Mouse (Mus musculus): ENCODE measurements around the gene Gatm.

The Gatm gene

DNA sequence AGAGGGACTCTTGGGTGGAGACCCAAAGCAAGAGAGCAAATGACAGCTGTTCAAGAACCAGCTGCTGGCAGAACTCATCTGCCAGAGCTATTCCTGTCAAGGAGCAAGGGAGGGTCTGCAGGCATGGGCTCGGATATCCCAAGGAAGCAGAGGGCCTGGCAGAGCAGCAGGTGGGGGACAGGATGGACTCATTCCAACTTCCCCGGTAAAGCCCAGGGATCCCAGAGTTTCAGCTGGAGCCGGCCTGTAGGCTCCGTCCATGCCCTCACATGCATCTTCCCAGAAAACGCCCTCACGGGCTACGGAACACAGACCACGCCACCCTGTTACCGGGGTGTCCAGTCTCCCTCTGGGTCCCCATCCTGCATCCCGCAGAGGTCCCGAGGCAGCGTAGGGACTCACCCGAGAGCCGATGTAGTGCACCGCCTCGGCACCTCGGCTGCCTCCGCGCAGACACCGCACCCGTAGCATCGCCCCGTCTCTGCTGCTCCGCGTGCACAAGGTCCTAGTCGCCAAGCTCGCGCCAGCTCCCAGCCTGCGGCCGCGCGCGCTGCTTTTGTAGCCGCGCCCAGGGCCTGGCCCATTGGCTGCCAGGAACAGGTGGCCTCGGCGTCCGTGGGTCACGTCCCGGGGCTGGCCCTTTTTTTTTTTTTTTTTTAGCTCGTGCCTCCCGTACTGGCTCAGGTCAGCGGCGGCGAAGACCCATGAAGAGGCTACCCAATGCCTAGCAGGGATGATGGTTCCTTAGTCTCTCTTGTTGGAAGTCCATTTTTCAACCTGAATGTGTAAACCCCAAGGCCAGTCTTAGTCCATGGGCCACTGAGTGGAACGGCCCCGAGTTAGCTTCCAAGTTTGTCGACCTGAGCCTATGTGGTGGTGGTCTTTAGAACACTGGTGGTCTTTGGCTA lies at the start of gene Gatm:
Gene Gatm, minus strand, starts transcription at position 558 of the 908 bp plus-strand sequence.
- DNase-seq (ENCODE audit: low spot score in 2 of 2), result peak; percentile 54 to 67

DNA sequence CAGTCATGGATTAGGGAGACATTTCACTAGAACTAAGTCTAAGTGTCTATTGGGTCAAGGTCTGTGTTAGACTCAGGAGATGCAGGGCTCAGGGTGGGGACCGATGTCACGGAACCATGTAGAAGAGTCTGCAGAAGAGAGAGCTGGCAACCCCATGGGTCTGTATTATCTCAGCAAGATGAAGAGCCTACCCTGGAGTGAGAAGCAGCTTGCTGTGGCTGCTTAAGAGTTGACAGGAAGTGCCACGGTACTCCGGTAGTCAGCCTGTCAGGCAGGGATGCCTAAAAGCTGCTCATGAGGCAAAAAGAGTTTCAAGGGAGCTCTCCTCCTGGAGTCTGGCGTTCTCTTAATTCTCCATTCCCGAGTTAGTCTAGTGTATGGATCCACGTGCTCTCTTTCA lies 48.7 kb upstream of the Gatm start:
- no peak for DNase-seq (ENCODE audit: low spot score in 2 of 2)

DNA sequence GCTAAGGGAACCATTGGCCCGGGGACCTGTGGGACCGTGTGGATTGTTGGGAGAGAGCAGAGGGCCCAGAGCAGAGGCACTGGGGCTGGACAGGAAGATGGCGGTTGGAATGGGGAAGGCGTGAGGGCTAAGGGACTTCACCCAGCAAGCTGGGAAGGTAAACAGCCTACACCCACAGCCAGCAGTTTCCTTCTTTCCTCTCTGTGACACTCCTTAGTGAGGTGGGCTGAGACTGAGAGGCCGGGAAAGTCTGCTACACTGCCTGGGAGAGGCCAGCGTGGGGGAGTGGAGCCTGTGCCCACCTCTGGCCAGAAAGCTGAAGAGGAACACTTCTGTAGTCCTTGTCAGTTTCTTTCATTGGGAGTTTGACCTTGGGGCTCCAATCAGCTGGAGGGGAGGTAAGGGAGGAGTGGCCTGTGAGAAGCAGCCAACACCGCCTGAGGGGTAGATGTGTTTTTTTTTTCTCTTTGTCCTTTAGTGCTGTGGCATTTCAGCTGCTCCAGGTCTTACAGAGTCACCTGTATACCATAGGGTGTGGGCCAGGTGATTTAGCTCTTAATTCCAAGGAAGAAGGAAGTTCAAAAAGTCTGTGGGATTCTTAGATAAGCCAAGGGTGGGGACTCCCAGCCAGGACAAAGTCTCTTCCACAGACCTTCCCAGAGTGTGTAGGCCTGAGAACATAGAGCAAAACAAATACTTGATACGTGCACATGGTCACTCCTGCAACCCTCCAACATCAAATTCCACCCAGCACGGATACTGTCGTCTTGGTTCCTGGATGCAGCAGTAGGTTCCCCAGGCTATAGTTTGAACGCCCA lies 46.8 kb upstream of the Gatm start:
- DNase-seq (ENCODE audit: low spot score in 2 of 2), result no peak

DNA sequence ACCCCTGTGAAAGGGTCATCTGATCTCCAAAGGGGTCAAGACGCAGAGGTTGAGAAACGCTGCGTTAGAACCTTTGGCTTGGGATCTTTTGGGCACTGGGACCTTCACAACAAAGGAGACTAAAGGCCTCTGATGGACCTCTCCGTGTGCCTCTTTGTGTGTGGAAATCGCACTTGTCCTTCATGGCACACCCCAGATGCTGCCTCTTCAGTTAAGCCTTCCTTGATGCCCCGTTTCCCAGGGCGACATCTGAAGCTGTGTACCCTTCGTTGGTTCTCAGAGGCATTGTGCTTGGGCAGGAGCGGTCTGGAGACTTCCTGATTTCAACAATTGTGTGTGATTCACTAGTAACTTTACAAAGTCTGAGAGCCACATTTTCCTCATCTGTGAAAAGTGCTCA lies 45.7 kb upstream of the Gatm start:
- DNase-seq (ENCODE audit: low spot score in 2 of 2), result no peak

DNA sequence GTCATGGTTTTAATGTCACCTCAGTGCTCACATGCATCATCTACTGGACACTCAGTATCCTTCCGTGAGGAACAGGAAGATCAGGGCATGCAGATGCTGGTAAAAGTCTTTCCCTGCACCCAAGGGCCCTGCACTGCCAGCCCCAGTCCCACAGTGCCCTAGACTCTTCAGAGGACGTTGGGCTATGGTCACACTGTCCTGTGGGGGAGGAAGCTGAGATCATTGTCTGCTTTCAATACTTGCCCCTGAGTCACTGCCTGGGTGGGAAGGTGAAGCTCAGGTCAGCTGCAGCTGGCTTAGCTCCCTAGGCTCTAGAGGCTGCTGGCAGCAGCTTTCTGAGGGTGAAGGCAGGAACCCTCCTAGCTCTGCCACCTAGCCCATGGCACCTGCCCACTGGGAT lies 44.9 kb upstream of the Gatm start:
- no peak for DNase-seq (ENCODE audit: low spot score in 2 of 2)

DNA sequence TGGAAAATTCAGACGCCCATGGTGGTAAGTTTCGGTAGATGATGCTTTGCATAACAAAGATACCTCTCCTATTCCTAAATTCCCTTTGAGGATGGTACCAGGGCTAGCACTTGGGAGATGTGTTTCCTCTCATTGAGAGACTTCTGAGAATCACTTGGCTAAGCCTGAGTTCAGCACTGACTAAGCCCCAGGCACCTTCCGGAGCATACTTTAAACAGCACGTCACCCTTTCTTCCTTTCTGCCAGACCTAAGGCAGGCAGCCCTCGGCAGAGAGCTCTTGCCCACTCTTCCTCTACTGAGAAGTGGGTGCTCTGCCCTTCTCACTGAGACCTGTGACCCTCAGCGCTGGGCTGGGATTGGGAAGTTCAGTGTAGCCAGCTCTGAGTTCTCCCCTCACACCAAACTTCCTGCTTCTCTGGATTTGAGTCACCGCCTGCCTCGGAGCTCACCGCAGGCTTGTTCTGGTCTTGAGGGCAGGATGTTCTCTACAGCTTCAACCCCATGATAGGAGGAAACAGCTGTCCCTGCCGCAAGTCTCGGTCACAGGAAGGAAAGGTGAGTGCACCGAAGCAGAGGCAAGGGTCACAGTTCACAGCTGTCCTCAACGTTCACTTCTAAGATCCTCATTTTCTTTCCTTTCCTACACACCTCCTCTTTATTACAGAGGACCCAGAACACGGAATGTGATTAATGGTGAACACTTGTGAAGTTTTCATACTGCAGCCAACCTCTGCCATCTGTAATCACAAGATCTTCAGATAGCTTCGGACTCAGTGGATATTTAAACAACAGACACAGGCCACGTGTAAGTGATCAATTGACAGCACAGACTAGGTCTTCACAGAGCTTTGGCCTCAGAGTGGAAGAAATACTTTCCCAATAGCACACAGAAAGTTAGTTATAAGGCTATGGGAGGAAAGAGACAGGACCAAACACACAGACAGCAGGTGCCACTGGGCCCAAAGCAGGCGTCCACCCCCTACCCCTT lies 41.3 kb upstream of the Gatm start:
- no peak for DNase-seq (ENCODE audit: low spot score in 2 of 2)

DNA sequence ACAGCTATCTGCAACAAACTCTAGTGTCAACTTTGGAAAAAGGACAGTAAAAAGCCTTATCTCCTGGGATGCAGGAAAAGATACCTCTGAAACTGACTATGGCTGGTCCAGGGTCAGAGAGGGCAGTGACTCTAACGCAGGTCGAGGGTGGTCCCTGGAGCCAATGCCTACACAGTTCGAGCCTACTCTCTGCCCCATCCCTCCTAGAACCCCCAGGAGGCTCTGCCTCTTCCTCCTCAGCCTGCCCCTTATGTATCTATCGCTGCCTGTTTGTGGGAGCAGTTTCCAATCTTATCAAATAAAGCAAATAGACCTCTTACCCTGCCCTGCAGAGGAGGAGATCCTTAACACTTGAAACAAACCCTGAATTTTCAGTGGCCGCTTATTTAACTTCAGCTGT lies 27.6 kb upstream of the Gatm start:
- no peak for DNase-seq (ENCODE audit: low spot score in 2 of 2)

DNA sequence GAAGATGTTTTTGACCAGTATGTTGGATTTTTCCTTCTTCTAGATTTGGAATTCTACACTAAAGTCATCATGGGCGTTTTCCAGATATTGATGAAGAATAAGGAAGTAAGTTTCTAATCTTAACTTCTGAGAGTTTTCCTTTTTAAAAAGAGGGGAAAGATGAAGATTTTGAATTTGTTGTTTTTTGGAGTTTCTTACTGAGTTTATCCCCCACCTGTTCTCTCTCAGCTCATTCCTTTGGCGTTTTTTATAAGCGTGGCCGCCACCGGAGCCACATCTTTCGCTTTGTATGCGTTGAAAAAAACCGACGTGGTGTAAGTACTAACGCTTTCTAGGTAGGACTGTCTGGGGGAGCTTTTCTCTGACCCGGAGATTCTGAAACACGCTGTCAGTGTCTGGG lies 26.9 kb upstream of the Gatm start:
- DNase-seq (ENCODE audit: low spot score in 2 of 2), result no peak

DNA sequence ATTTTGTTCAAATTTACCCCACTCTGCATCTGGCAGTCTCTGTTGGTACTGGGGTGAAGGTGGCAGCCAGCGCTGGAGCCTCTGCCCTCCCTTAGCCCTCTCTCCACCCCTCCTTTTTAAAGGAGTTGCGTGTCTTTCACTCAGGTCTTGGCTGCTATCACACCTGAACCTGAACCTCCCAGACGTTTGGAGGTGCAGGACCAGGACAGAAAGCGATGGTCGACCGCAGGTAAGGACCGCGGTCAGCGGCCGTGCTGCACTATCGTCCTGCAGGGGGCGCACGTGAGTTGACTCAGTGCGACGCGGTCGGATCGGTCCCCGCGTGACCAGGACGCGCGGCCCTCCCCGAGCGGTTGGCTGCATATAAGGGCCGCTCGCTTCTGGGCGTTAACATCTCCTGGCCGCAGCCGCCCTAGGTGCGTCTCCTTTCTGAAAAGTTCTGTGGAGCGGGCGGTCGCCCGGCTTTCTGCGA lies 26.5 kb upstream of the Gatm start:
- DNase-seq (ENCODE audit: low spot score in 2 of 2), result peak; percentile 38 to 39

DNA sequence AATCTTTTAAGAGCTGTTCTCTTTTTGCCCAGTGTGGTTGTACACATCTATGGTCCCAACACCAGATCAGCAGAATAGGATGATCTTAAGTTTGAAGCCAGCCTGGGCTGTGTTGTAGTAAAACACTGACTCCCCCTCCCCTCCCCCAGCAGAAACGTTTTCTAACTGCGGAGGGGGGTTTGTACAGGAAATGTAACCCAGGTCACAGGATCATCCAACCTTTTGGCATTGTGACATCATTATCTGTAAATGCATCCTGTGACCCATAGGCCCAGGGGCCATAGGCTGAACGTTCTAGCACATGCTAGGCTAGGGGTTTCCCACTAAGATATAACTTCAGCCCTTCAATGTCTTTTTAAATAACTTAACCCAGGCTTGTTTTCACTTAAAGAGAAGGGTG lies 25.6 kb upstream of the Gatm start, which contains the start of gene AA467197:
Gene AA467197, plus strand, starts transcription at position 301 of the 400 bp plus-strand sequence.
- no peak for DNase-seq (ENCODE audit: low spot score in 2 of 2)

DNA sequence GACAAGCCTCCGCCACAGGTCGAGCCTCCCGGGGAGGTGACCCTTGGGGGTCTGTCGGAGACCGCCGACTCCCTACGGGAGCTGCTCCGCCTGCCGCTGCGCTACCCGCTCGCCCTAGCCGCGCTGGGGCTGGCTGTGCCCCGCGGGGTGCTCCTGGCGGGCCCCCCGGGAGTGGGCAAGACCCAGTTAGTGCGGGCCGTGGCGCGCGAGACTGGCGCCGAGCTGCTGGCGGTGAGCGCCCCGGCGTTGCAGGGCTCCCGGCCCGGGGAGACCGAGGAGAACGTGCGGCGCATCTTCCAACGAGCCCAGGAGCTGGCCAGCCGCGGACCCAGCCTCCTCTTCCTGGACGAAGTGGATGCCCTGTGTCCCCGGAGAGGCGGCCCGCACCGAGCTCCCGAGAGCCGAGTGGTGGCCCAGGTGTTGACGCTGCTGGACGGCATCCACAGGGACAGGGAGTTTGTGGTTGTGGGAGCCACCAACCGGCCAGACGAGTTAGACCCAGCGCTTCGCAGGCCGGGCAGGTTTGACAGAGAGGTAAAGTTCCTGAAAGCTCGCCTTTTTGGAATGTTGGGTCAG lies 20.2 kb upstream of the Gatm start:
- no peak for DNase-seq (ENCODE audit: low spot score in 2 of 2)

DNA sequence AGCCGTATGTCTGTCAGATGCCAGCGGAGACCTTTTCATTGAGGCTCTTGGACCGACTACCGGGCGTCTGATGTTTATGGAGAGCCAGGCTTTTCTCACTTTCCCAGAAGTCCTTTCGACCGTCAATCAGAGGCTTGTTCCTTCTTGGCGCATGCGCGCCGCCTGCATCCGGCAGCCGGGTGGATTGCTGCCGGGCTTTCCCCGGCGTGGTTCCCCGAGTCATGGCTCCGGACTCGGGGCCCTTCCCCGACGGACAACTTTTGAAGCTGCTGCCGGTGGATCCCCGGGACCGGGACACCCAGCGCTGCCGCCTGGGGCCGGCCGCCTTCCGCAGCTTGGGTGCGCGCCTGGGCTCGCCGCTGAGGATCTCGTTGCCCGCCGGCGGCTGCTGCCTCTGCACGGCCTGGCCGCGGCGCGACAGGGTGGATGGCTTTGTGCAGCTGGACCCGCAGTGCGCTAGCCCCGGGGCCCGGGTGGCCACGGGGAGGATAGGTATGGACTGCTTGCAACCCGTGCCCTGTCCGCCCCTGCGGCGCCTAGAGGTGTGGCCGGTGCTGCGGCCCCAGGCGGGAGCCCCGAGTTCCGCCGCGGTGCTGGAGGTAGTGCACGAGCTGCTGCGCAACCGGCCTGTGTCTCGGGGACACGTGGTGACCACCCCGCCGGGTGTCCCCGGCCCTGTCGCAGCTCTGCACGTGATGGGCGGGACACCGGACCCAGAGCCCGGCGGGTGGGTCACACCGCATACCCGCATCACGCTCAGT lies 19.5 kb upstream of the Gatm start:
- peak; percentile 78 to 87 for DNase-seq (ENCODE audit: low spot score in 2 of 2)

DNA sequence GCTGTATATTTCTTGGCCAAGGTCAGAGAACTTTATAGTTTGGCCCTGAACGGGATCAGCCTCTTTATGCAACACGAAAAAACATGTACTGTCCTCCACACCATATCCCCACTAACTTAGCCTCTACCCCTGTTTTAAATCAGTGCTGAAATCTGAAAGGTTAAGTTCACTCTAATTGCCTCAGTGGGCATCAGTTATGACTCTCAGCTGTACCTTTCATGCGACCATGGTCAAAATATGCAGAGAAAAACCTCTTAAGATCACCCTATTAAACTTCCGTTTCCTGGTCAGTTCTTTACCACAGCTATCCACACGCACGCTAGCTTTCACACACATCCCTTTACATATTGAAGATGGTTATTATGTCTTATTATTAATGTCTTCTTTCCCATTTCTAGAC lies 18.8 kb upstream of the Gatm start:
- DNase-seq (ENCODE audit: low spot score in 2 of 2), result no peak

DNA sequence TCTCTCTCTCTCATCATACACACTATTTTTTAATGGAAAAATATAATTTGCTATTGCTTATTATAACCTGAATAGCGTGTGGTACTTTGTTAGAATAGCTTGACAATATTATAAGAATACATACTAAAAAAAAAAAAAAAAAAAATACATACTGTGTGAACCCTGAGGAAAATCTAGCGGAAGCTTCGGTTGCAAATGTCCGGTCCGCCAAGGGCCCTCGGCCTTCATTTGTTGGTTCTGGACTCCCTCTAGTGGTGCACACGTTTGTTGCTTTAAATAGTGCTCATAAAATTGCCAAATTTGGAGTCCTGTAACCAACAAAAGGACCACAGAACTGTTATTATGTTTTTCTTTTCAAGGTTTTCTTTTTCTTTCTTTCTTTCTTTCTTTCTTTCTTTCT lies 17.9 kb upstream of the Gatm start:
- DNase-seq (ENCODE audit: low spot score in 2 of 2), result peak; percentile 44 to 70

DNA sequence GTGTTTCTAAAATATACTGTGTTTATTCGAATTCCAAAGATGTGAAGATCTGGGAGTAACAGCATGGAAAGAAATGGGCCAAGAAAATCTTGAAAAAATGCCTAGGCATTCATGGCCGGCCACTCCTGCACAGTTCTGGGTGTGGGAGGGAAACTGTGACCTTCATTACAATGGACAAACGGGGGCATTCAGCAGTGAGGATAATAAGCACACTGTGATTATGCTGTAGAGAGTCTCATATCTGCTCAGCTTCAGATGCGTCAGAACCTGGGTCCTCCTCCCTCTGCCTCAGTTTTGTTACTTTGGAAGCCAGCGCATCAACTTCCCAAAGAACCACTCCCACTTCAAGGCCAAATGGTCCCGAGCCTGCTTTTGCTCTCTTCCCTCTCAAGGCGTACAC lies 14.8 kb upstream of the Gatm start:
- DNase-seq (ENCODE audit: low spot score in 2 of 2), result no peak

DNA sequence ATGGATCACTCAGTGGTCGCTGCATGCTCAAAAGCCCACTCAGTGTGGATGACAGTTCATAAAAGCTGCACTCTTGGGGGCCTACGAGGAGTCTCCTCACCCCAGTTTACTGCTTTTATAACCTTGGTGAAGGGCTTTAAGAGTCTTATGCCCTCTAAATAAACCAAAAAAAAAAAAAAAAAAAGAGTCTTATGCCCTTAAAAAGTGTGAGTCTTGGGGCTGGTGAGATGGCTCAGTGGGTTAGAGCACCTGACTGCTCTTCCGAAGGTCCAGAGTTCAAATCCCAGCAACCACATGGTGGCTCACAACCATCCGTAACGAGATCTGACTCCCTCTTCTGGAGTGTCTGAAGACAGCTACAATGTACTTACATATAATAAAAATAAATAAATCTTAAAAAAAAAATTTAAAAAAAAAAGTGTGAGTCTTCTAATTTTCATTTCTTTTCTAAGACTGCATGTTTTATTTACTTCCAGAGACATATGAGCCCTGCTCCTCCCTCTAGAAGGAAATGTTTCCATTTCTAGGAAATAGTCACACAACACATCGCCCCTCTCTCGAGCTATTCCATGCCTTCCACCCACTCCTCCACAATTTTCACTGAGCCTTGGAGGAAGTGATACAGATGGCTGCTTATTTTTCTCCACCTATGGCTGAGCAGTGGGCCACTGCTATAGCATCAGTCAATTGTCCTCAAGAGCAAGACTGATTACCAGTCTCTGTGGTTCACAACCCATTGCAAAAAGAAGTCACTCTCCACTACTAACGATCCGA lies 10.4 kb upstream of the Gatm start:
- no peak for DNase-seq (ENCODE audit: low spot score in 2 of 2)

DNA sequence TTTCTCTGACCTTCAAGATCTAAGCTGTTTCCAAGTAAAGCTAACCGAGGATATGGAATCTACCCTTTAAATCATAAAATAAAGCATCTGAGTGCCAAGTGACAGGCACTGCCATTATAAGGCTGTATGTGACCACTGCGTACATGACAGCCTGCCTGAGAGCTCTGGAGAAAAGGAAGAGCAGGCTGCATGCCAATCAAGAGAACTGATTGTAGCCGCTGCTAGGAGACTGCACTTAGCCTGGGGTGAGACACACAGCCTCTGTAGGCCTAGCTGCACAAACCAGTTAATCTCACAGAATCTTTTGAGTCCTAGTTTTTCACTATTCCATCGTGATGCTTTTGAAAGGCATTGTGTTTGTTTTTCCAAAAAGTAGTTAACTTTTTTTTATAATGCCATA lies 7.6 kb upstream of the Gatm start:
- DNase-seq (ENCODE audit: low spot score in 2 of 2), result no peak

DNA sequence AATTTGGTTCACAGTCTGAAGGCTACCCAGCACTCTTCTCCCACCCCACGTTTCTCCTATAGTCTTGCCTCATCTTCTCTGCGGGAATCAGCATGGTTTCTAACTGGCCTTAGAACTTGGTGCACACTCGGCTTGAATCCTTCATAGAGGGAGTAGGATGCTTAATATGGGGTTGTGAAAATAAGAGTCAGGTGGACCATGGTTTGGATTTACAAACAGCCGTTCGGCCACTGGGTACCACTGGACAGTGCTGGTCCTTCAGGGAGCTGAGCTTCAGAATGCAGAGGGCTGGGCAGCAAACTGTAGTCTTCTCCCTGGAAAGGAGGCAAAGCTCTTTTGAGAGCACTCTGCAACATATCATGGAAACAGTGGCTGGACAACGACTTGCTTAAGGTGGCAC lies 6.7 kb upstream of the Gatm start:
- no peak for DNase-seq (ENCODE audit: low spot score in 2 of 2)

DNA sequence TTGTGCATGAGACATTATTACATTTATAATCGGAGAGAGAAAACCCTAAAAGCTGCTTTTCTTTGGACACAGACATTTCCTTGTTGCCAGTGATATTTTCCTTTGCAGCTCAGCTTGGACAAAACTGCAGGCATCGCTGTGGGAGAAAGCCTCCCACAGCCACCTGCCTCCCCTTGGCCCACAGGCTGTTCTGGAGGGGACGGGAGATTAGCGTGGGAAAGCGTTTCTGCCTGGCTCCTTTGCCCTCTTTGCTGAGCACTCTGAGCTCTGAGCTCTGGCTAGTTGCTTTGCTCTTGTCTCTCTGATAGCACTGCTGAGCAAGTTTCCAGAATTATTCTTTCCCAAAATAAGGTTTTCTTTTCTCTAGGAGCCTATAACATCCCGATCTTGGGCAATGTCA lies 5.1 kb upstream of the Gatm start:
- DNase-seq (ENCODE audit: low spot score in 2 of 2), result no peak

DNA sequence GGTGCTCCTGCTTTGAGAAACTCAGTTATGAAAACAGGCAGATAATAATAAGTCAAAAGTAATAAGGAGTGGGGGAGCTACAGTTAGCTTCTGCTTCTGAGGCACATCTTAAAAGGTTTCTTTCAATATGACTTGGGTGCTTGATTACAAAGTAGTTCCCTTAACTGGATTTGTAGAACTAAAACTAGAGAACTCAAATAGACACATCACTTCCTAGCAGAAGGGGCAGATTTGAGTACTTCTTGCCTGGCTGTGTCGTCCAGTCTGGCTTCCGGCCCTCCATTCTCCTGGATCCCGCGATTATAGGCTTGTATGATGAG lies 511 bp upstream of the Gatm start:
- DNase-seq (ENCODE audit: low spot score in 2 of 2), result no peak

All from frontal cortex, postnatal 25 days (tissue).